Mouse (Mus musculus): Measurements from ENCODE around the gene Styxl1.

- TF ChIP-seq POLR2A (IDR thresholded peaks at IDR 0.05; ENCODE audit: low read depth, low read length) (no peak), CTCF (IDR thresholded peaks at IDR 0.05; ENCODE audit: extremely low read depth, insufficient read depth, insufficient read length, insufficient replicate concordance) (peak; percentile 100)
These were observed 28.5 kb upstream of the Styxl1 start, which contains the start of gene Srrm3 for GRCm38 (mm10) chr5:135806555-135807262.
